Mouse (Mus musculus) gonadal fat pad, adult 2 months (tissue): ENCODE measurements around the gene Gm45713. TPM values are rescaled to one million over a fixed set of nuclear protein-coding genes. Genes with fewer than 3 reads are reported as not detected.

Source experiments
- polyA plus RNA-seq: library from polyadenylated mRNA; depleted of rRNA; stranded (reverse); fragments of >200 nt; gene quantifications from 2 replicates; pipeline ENCODE4 v1.2.3, GENCODE M21; 2012; rRNA removed

Gm45713 gene
- polyA plus RNA-seq, 1 experiment, result 5.6 TPM

Other genes starting within 250 kb of the Gm45713 start
- 95.2 and 106 TPM in 2 replicates for gene Med25, start 243.5 kb downstream of the Gm45713 start, polyA plus RNA-seq
- gene Fuz, start 240.2 kb downstream of the Gm45713 start, polyA plus RNA-seq, result 34.2 and 34.5 TPM in 2 replicates
- 88.2 and 99.1 TPM in 2 replicates for gene Ap2a1, start 206.7 kb downstream of the Gm45713 start, polyA plus RNA-seq
- gene Tsks, start 193.0 kb downstream of the Gm45713 start, polyA plus RNA-seq, result 3.5 and 4.7 TPM in 2 replicates
- 17.1 and 17.9 TPM in 2 replicates for gene Cpt1c, start 161.4 kb downstream of the Gm45713 start, polyA plus RNA-seq
- 211 and 218 TPM in 2 replicates for gene Prmt1, start 149.7 kb downstream of the Gm45713 start, polyA plus RNA-seq
- gene Irf3, start 138.6 kb downstream of the Gm45713 start, polyA plus RNA-seq, result 87.1 and 89.9 TPM in 2 replicates
- 20.3 and 22.0 TPM in 2 replicates for gene Bcl2l12, start 137.5 kb downstream of the Gm45713 start, polyA plus RNA-seq
- gene Scaf1, start 119.9 kb downstream of the Gm45713 start, polyA plus RNA-seq, result 48.9 and 60.3 TPM in 2 replicates
- gene Rras, start 118.3 kb downstream of the Gm45713 start, polyA plus RNA-seq, result 221 and 291 TPM in 2 replicates
- 5.7 and 10.5 TPM in 2 replicates for gene Prr12, start 83.3 kb downstream of the Gm45713 start, polyA plus RNA-seq
- gene Nosip, start 73.8 kb downstream of the Gm45713 start, polyA plus RNA-seq, result 71.4 and 78.1 TPM in 2 replicates
- 55.7 and 72.5 TPM in 2 replicates for gene Prrg2, start 73.6 kb downstream of the Gm45713 start, polyA plus RNA-seq
- gene Rcn3, start 44.0 kb downstream of the Gm45713 start, polyA plus RNA-seq, result 112 and 116 TPM in 2 replicates
- gene Fcgrt, start 32.4 kb downstream of the Gm45713 start, polyA plus RNA-seq, result 152 and 158 TPM in 2 replicates
- 218 and 429 TPM in 2 replicates for gene Rps11, start 11.8 kb downstream of the Gm45713 start, polyA plus RNA-seq
- gene Rpl13a, start 7.5 kb downstream of the Gm45713 start, polyA plus RNA-seq, result 2,573 and 2,702 TPM in 2 replicates
- gene Flt3l, start 201 bp upstream of the Gm45713 start, polyA plus RNA-seq, result 37.2 and 42.7 TPM in 2 replicates
- gene Pih1d1, start 18.1 kb upstream of the Gm45713 start, polyA plus RNA-seq, result 52.4 and 58.1 TPM in 2 replicates
- gene Aldh16a1, start 18.4 kb upstream of the Gm45713 start, polyA plus RNA-seq, result 33.3 and 38.5 TPM in 2 replicates
- 0.86 and 0.95 TPM in 2 replicates for gene Slc17a7, start 27.7 kb upstream of the Gm45713 start, polyA plus RNA-seq
- gene Gfy, start 43.3 kb upstream of the Gm45713 start, polyA plus RNA-seq, result not detected in 2 replicates
- not detected in 2 replicates for gene Pth2, start 44.8 kb upstream of the Gm45713 start, polyA plus RNA-seq
- gene Ccdc155, start 68.7 kb upstream of the Gm45713 start, polyA plus RNA-seq, result 0.39 and 0.41 TPM in 2 replicates
- gene Dkkl1, start 75.9 kb upstream of the Gm45713 start, polyA plus RNA-seq, result 11.5 and 18.9 TPM in 2 replicates
- gene Tead2, start 79.5 kb upstream of the Gm45713 start, polyA plus RNA-seq, result 32.6 and 50.1 TPM in 2 replicates
- 19.8 and 24.3 TPM in 2 replicates for gene Cd37, start 102.9 kb upstream of the Gm45713 start, polyA plus RNA-seq
- 0.32 and 0.46 TPM in 2 replicates for gene Slc6a16, start 104.9 kb upstream of the Gm45713 start, polyA plus RNA-seq
- gene Slc6a21, start 141.3 kb upstream of the Gm45713 start, polyA plus RNA-seq, result 1.1 and 2.3 TPM in 2 replicates
- 41.6 and 48.8 TPM in 2 replicates for gene Trpm4, start 197.5 kb upstream of the Gm45713 start, polyA plus RNA-seq
- gene Hrc, start 199.1 kb upstream of the Gm45713 start, polyA plus RNA-seq, result 0.42 and 0.48 TPM in 2 replicates
- 3.0 and 3.1 TPM in 2 replicates for gene Ppfia3, start 230.8 kb upstream of the Gm45713 start, polyA plus RNA-seq
- 5.7 and 7.2 TPM in 2 replicates for gene Lin7b, start 234.4 kb upstream of the Gm45713 start, polyA plus RNA-seq